Mouse (Mus musculus): ENCODE measurements around the gene Trp53bp2. TPM values are rescaled to one million over a fixed set of nuclear protein-coding genes. Genes with fewer than 3 reads are reported as not detected.
A peak's percentile ranks its signal among the peaks of the same experiment; 100 is the strongest.

Gene Trp53bp2
- polyA plus RNA-seq, 1 experiment, result 34.8 TPM

DNA sequence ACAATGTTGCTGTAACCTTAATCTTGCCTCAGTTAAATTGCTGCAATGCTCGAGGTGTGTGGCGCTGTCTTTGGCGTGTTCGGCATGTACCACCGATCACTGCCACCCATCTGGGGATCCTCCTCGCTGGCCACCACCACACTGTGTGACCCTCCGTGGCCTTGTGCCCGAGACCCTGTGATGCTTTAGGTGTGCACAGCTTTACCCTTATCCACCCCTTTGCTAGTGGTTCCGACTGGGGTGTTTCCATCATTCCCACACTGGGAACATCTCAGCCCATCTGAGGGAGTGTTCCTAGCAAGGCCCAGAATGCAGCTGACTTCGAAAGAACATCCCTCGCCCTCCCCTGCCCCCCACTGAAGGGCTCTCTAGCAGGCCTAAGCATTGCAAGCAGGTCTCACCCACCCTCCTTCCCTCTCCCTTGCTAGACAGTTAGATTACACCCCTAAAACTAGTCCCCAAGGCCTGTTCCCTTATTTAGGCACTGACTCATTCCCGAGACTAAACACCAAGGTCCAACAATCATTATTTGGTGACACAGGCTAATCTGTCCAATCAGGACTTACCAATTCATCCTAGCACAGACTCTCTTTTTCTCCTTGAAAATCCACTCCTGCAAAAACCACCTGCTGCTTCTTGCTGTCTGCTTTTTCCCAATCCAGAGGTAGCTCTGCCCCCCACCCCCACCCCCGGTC lies 94.4 kb downstream of the Trp53bp2 start:
- DNase-seq (ENCODE audit: low read depth), result no peak
- no peak for TF ChIP-seq POLR2A (IDR thresholded peaks at IDR 0.05; ENCODE audit: borderline replicate concordance, extremely low read depth, insufficient read depth, insufficient read length, poor library complexity, severe bottlenecking)

DNA sequence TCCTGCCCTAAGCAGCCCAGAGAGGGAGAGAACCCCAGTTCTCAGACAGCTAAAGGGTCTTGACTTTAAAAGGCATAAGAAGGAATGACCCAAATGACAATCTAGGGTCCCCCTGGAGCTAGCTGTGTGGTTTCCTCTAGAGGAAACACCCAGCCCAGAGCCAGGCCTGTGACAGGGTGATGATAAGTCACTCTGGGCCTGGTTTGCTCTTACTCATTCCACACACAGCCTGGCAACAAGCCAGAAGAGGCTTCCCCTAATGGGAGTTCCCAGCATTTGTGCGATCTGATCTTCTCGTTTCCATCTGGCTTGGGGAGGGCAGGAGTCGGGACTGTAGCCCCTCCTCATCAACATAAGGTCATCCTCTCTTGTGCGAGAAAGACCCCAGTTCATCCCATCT lies 95.3 kb downstream of the Trp53bp2 start:
- TF ChIP-seq POLR2A (IDR thresholded peaks at IDR 0.05; ENCODE audit: borderline replicate concordance, extremely low read depth, insufficient read depth, insufficient read length, poor library complexity, severe bottlenecking), result no peak
- no peak for TF ChIP-seq CTCF (IDR thresholded peaks at IDR 0.05; ENCODE audit: borderline replicate concordance, extremely low read depth, insufficient read depth, insufficient read length)
- peak; percentile 59 for DNase-seq (ENCODE audit: low read depth)

DNA sequence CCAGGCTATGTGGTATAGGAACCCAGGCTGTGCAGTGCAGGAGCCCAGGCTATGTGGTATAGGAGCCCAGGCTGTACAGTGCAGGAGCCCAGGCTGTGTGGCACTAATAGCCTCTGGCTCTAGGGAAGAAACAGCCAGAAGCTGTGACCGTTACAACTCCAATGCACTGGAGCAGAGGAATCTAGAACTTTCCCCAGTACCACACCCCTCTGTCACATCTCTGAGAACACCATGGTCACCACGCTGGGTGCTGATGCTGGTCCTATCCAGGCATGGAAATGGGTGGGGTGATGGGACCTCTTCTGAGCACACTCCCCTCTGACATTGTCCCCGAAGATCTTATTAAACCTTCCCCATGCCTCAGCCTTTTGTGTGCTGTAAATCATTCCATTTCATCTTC lies 96.3 kb downstream of the Trp53bp2 start:
- no peak for TF ChIP-seq CTCF (IDR thresholded peaks at IDR 0.05; ENCODE audit: borderline replicate concordance, extremely low read depth, insufficient read depth, insufficient read length)
- no peak for DNase-seq (ENCODE audit: low read depth)

GRCm38 (mm10) chr1:182506229-182506986 lies 97.4 kb downstream of the Trp53bp2 start:
- DNase-seq (ENCODE audit: low read depth), result no peak
- TF ChIP-seq POLR2A (IDR thresholded peaks at IDR 0.05; ENCODE audit: borderline replicate concordance, extremely low read depth, insufficient read depth, insufficient read length, poor library complexity, severe bottlenecking) (no peak), CTCF (IDR thresholded peaks at IDR 0.05; ENCODE audit: borderline replicate concordance, extremely low read depth, insufficient read depth, insufficient read length) (0 out of 2 replicates have a peak, but pooled peaks have one; percentile 7)

DNA sequence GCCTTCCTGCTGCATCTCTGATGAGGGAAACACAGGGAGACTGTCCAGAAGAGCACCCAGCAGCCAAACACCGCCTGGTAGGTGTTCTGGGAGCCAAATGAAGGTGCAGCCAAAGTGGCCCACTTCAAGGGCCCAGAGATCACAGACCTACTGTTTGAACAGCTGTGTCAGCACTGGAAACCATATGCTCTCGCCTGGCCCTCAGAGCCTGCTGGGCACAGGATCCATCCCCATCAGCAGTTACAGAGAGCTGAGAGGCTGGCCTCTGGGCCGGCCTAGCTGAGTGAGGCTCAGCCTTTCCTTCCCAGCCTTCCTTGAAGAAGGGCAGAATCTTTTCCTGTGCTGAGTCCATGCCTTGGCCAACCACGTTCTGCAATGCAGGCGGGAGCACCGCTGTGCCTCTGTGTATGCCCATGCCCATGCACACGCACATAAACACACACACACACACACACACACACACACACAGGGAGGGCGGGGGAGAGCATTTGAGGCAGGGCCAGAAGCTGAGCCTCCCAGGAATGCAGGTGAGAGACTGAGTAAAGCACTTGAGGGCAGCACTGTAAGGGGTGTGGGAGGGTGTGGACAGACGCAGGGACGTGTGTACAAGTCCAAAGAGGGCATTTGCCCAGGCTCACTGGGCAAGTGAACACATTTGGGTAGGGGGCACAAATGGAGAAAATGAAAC lies 100.3 kb downstream of the Trp53bp2 start:
- TF ChIP-seq POLR2A (IDR thresholded peaks at IDR 0.05; ENCODE audit: borderline replicate concordance, extremely low read depth, insufficient read depth, insufficient read length, poor library complexity, severe bottlenecking) (no peak), CTCF (IDR thresholded peaks at IDR 0.05; ENCODE audit: borderline replicate concordance, extremely low read depth, insufficient read depth, insufficient read length) (no peak)
- DNase-seq (ENCODE audit: low read depth), result no peak

GRCm38 (mm10) chr1:182511073-182511472 lies 102.1 kb downstream of the Trp53bp2 start:
- TF ChIP-seq CTCF (IDR thresholded peaks at IDR 0.05; ENCODE audit: borderline replicate concordance, extremely low read depth, insufficient read depth, insufficient read length), result no peak
- no peak for TF ChIP-seq POLR2A (IDR thresholded peaks at IDR 0.05; ENCODE audit: borderline replicate concordance, extremely low read depth, insufficient read depth, insufficient read length, poor library complexity, severe bottlenecking)
- no peak for DNase-seq (ENCODE audit: low read depth)

DNA sequence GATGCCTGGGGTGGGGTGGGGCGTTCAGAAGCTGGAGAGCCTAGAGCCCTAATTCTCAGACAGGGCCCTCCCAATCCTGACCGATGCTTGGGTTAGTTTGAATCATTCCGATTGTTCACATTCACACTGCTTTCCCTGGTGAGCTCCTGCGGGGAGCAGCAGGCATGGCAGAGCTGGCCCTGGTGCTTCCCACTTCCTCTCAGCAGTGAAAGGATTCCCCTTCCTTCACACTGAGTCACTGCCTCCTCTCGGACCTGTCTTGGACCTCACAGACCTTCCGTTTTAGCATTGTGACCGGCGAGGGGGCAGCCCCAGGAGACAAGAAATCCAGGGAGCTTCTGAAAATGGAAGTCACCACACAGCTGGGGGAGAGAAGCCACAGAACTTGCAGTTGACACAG lies 102.8 kb downstream of the Trp53bp2 start:
- no peak for DNase-seq (ENCODE audit: low read depth)
- TF ChIP-seq CTCF (IDR thresholded peaks at IDR 0.05; ENCODE audit: borderline replicate concordance, extremely low read depth, insufficient read depth, insufficient read length) (no peak), POLR2A (IDR thresholded peaks at IDR 0.05; ENCODE audit: borderline replicate concordance, extremely low read depth, insufficient read depth, insufficient read length, poor library complexity, severe bottlenecking) (no peak)

Other genes with a start within 250 kb of the Trp53bp2 start
- not detected in 2 replicates for gene Vmn1r1, start 244.7 kb upstream of the Trp53bp2 start, polyA plus RNA-seq (2012; rRNA removed)
- 30.3 and 38.9 TPM in 2 replicates for gene Degs1, start 126.4 kb upstream of the Trp53bp2 start, polyA plus RNA-seq (2012; rRNA removed)
- gene Fbxo28, start 67.5 kb upstream of the Trp53bp2 start, polyA plus RNA-seq (2012; rRNA removed), result 27.8 and 29.7 TPM in 2 replicates
- gene Capn2, start 108.4 kb downstream of the Trp53bp2 start, polyA plus RNA-seq (2012; rRNA removed), result 39.5 and 56.5 TPM in 2 replicates
- gene Capn8, start 155.8 kb downstream of the Trp53bp2 start, polyA plus RNA-seq (2012; rRNA removed), result 0.11 and 0.13 TPM in 2 replicates

Measured in brain, embryonic 14.5 days (tissue).